Mouse (Mus musculus) thymus, adult 2 months (tissue): Measurements from ENCODE around the gene Atf4.

ENCODE experiments used
- CTCF ChIP-seq: fragments of 200-500 bp; IDR thresholded peaks from 2 replicates; pipeline ENCODE4 v1.5.1; 2012; ENCODE audit warnings: mild to moderate bottlenecking, control low read depth, low read length, moderate library complexity, borderline replicate concordance; ENCODE audit not compliant: control insufficient read depth, poor library complexity, insufficient read depth; ENCODE audit errors: extremely low read depth
- POLR2A ChIP-seq: fragments of 200-500 bp; IDR thresholded peaks from 2 replicates; pipeline ENCODE4 v1.6.1; 2012; ENCODE audit warnings: mild to moderate bottlenecking, low read length, control low read depth, moderate library complexity; ENCODE audit not compliant: control insufficient read depth, poor library complexity, insufficient read depth; ENCODE audit errors: extremely low read depth

GRCm38 (mm10) chr15:80255646-80256121 is 700 bp downstream of the Atf4 start:
- TF ChIP-seq POLR2A (no peak), CTCF (no peak)
